Mouse (Mus musculus) intestine, postnatal 0 days (tissue): ENCODE measurements around the gene Aph1a. TPM values are rescaled to one million over a fixed set of nuclear protein-coding genes. Genes with fewer than 3 reads are reported as not detected.
A peak's percentile ranks its signal among the peaks of the same experiment; 100 is the strongest.

ENCODE experiments used
- ATAC-seq: fragments of 200-750 bp; cut with Nextera tagmentation; 2 replicates; pipeline ENCODE4 v1.8.0; 2017; ENCODE audit warnings: mild to moderate bottlenecking, moderate TSS enrichment, moderate library complexity
- H3K27ac ChIP-seq: fragments of 300-500 bp; sonication (generic); 2 replicates; pipeline ENCODE4 v1.5.1; 2014; ENCODE audit warnings: mild to moderate bottlenecking, low read depth, low read length, moderate library complexity
- H3K27me3 ChIP-seq: fragments of 300-500 bp; sonication (generic); replicated peaks from 2 replicates; pipeline ENCODE4 v1.6.1; 2014; ENCODE audit warnings: low read length, mixed read lengths; ENCODE audit not compliant: control insufficient read depth, insufficient read depth
- H3K36me3 ChIP-seq: fragments of 300-500 bp; sonication (generic); 2 replicates; pipeline ENCODE4 v1.6.1; 2014; ENCODE audit warnings: mild to moderate bottlenecking, moderate library complexity; ENCODE audit not compliant: control insufficient read depth, insufficient read depth
- H3K4me1 ChIP-seq: fragments of 300-500 bp; sonication (generic); replicated peaks from 2 replicates; pipeline ENCODE4 v1.6.1; 2014; ENCODE audit warnings: antibody characterized with exemption, low read length, mixed read lengths; ENCODE audit not compliant: control insufficient read depth, insufficient read depth
- H3K4me2 ChIP-seq: fragments of 300-500 bp; sonication (generic); replicated peaks from 2 replicates; pipeline ENCODE4 v1.6.1; 2014; ENCODE audit warnings: low read depth, mild to moderate bottlenecking, moderate library complexity
- H3K4me3 ChIP-seq: fragments of 300-500 bp; sonication (generic); 2 replicates; pipeline ENCODE4 v1.5.1; 2014; ENCODE audit warnings: low read depth, low read length
- H3K9ac ChIP-seq: fragments of 300-500 bp; sonication (generic); 2 replicates; pipeline ENCODE4 v1.6.1; 2014; ENCODE audit warnings: mild to moderate bottlenecking, low read depth, low read length
- H3K9me3 ChIP-seq: fragments of 300-500 bp; sonication (generic); 2 replicates; pipeline ENCODE4 v1.6.1; 2016; ENCODE audit warnings: mixed run types; ENCODE audit not compliant: control insufficient read depth
- CTCF ChIP-seq: sonication (generic); IDR thresholded peaks from 2 replicates; pipeline ENCODE4 v1.5.1; 2016; ENCODE audit warnings: low read depth, mild to moderate bottlenecking, control low read depth, antibody characterized with exemption, moderate library complexity
- WGBS: fragments of 180-500 bp; shearing (Covaris S2); extraction: QIAGEN DNeasy Blood & Tissue Kit; methylation state at CpG from one replicate; pipeline ENCODE4 v1.1.7; 2014; 5-methylcytosine and 5-hydroxymethylcytosine counted together
- polyA plus RNA-seq: library from polyadenylated mRNA; unstranded; fragments of >200 nt; fragmentation: Nextera tagmentation; extraction: Ambion mirVana; gene quantifications from 2 replicates; pipeline ENCODE4 v1.2.1, GENCODE M21; 2015

Aph1a gene
- polyA plus RNA-seq, 1 experiment from 2014 or later, result 52.4 TPM

GRCm38 (mm10) chr3:95931471-95931870, 37.7 kb downstream of the Aph1a start:
- TF ChIP-seq CTCF, result no peak
- Histone ChIP-seq H3K27ac (no peak overlapping the region), H3K27me3 (no peaks in the 10 kb centered on the region), H3K9me3 (no peaks in the 10 kb centered on the region), H3K4me3 (no peak overlapping the region), H3K4me2 (no peak overlapping the region), H3K36me3 (peaks cover 23% of the 10 kb centered on the region), H3K9ac (no peak overlapping the region), H3K4me1 (no peaks in the 10 kb centered on the region)
- 74% methylated on average over 1 of the region's 1 CpGs for WGBS
- no peak for ATAC-seq

GRCm38 (mm10) chr3:95932157-95932556, 38.4 kb downstream of the Aph1a start:
- 43% methylated on average over 1 of the region's 1 CpGs for WGBS

GRCm38 (mm10) chr3:95932566-95932965, 38.8 kb downstream of the Aph1a start:
- WGBS, result 79% methylated on average over 7 of the region's 7 CpGs
- no peak for TF ChIP-seq CTCF
- H3K4me3 ChIP-seq, result no peak overlapping the region
- no peaks in the 10 kb centered on the region for H3K9me3 ChIP-seq
- H3K4me1 ChIP-seq, result no peaks in the 10 kb centered on the region
- ATAC-seq, result no peak
- H3K27ac ChIP-seq, result no peak overlapping the region
- peaks cover 31% of the 10 kb centered on the region for H3K36me3 ChIP-seq
- no peak overlapping the region for H3K9ac ChIP-seq
- no peak overlapping the region for H3K4me2 ChIP-seq
- H3K27me3 ChIP-seq, result no peaks in the 10 kb centered on the region

More at GRCm38 (mm10) chr3:95932157-95932556, 38.4 kb downstream of the Aph1a start:
- H3K27me3 ChIP-seq, result no peaks in the 10 kb centered on the region
- ATAC-seq, result no peak
- no peaks in the 10 kb centered on the region for H3K9me3 ChIP-seq
- H3K4me2 ChIP-seq, result no peak overlapping the region
- peak; percentile 37; the same call in 1 of the 2 replicates for TF ChIP-seq CTCF
- H3K27ac ChIP-seq, result no peak overlapping the region
- H3K4me3 ChIP-seq, result no peak overlapping the region
- no peaks in the 10 kb centered on the region for H3K4me1 ChIP-seq
- no peak overlapping the region for H3K9ac ChIP-seq
- peaks cover 27% of the 10 kb centered on the region for H3K36me3 ChIP-seq

- H3K4me3 ChIP-seq, result no peak overlapping the region
- no peak overlapping the region for H3K9ac ChIP-seq
- no peak for TF ChIP-seq CTCF
- H3K27me3 ChIP-seq, result no peaks in the 10 kb centered on the region
- no peak overlapping the region for H3K27ac ChIP-seq
- no peaks in the 10 kb centered on the region for H3K4me1 ChIP-seq
- WGBS, result 95% methylated on average over 7 of the region's 7 CpGs
- no peak overlapping the region for H3K4me2 ChIP-seq
- H3K36me3 ChIP-seq, result peaks cover 38% of the 10 kb centered on the region
- ATAC-seq, result no peak
- H3K9me3 ChIP-seq, result no peaks in the 10 kb centered on the region
These were observed 39.5 kb downstream of the Aph1a start for GRCm38 (mm10) chr3:95933111-95933750.

- no peak for TF ChIP-seq CTCF
- Histone ChIP-seq H3K9me3 (no peaks in the 10 kb centered on the region), H3K4me1 (no peaks in the 10 kb centered on the region), H3K27ac (no peak overlapping the region), H3K9ac (no peak overlapping the region), H3K4me3 (no peak overlapping the region), H3K4me2 (no peak overlapping the region), H3K27me3 (no peaks in the 10 kb centered on the region), H3K36me3 (peaks cover 50% of the 10 kb centered on the region)
- 79% methylated on average over 1 of the region's 1 CpGs for WGBS
- no peak for ATAC-seq
These were observed 40.7 kb downstream of the Aph1a start for GRCm38 (mm10) chr3:95934448-95934847.

- H3K36me3 ChIP-seq, result peaks cover 79% of the 10 kb centered on the region
- 93% methylated on average over 8 of the region's 8 CpGs for WGBS
These were observed 44.4 kb downstream of the Aph1a start for GRCm38 (mm10) chr3:95938217-95938616.

GRCm38 (mm10) chr3:95938835-95939234, 45.1 kb downstream of the Aph1a start:
- no peak for ATAC-seq
- Histone ChIP-seq H3K36me3 (peaks cover 76% of the 10 kb centered on the region), H3K4me2 (no peak overlapping the region), H3K9ac (no peak overlapping the region), H3K27me3 (no peaks in the 10 kb centered on the region), H3K4me1 (no peaks in the 10 kb centered on the region), H3K27ac (no peak overlapping the region), H3K4me3 (no peak overlapping the region), H3K9me3 (no peaks in the 10 kb centered on the region)
- 95% methylated on average over 15 of the region's 15 CpGs for WGBS
- peak; percentile 59 for TF ChIP-seq CTCF

More at GRCm38 (mm10) chr3:95938217-95938616, 44.4 kb downstream of the Aph1a start:
- no peak for TF ChIP-seq CTCF
- H3K9ac ChIP-seq, result no peak overlapping the region
- no peak overlapping the region for H3K4me3 ChIP-seq
- H3K27me3 ChIP-seq, result no peaks in the 10 kb centered on the region
- H3K9me3 ChIP-seq, result no peaks in the 10 kb centered on the region
- no peak overlapping the region for H3K4me2 ChIP-seq
- no peaks in the 10 kb centered on the region for H3K4me1 ChIP-seq
- ATAC-seq, result no peak
- no peak overlapping the region for H3K27ac ChIP-seq
